Mouse (Mus musculus): Measurements from ENCODE around the gene Sox14.

DNA sequence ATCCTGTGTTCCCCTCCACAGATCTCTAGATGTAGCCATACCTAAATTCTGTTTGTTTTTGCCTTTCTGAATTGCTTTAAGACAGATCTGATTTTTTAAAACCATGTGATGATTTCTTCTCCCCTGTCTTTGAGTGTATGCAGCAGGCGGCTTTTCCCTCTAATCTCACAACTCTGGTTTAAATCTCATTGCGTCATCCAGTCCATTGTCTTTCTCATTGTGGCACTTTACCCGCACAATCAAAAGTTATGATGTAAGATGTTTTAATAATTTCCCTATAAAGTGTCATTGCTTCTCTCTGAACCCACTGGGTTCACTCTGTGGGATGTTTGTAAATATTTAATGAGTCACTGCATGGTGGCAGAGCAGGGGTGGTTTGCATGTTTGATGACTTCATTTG, 36.6 kb downstream of the Sox14 start:
- TF ChIP-seq POLR2A (IDR thresholded peaks at IDR 0.05; ENCODE audit: low read depth, low read length) (no peak), CTCF (IDR thresholded peaks at IDR 0.05; ENCODE audit: extremely low read depth, insufficient read depth, insufficient read length, insufficient replicate concordance) (no peak)

All from spleen, adult 2 months (tissue).